Comparison of ENCODE assay signal across 8 mouse cellular contexts in genomic region chr15:81663697-81664561, GRCm38 (mm10). TPM values are rescaled to one million over a fixed set of nuclear protein-coding genes. Genes with fewer than 3 reads are reported as not detected.
DNase-seq lines count a peak whose midpoint lies in the region; ATAC-seq and TF ChIP-seq lines count a peak whose summit lies in the region.

Gene L3mbtl2, plus strand, starts transcription at chr15:81663889.

- TF ChIP-seq POLR2A in bone marrow macrophage, adult 2 months (IDR thresholded peaks at IDR 0.05; ENCODE audit: borderline replicate concordance, low read depth, low read length), result no peak
- TF ChIP-seq POLR2A in embryonic fibroblast, embryonic 13.5 days (IDR thresholded peaks at IDR 0.05; ENCODE audit: low read depth, low read length), result peak; percentile 57; the same call in 1 of the 2 replicates

- peaks cover 10% of the 10 kb centered on the region for H3K4me1 ChIP-seq in bone marrow macrophage, adult 2 months (ENCODE audit: control insufficient read depth, insufficient read depth, low read length)
- no peaks in the 10 kb centered on the region for H3K4me1 ChIP-seq in embryonic fibroblast, embryonic 13.5 days (ENCODE audit: control insufficient read depth, insufficient read depth, low read length)
- H3K4me1 ChIP-seq in kidney, embryonic 14.5 days (ENCODE audit: control insufficient read depth, insufficient read depth, low read length), result no peaks in the 10 kb centered on the region
- peaks cover 10% of the 10 kb centered on the region for H3K4me1 ChIP-seq in limb, embryonic 15.5 days

- DNase-seq in A20 (ENCODE audit: low read depth, low spot score), result peak; percentile 96
- peak; percentile 87 to 92 for DNase-seq in heart, adult 9 months (ENCODE audit: low spot score in 2 of 2)
- peak; percentile 68 to 77 for DNase-seq in monocyte, adult 2 months (ENCODE audit: low read depth in 1 of 2, low spot score in 2 of 2)
- peak; percentile 91 to 94 for DNase-seq in spleen, postnatal 36 days (ENCODE audit: low spot score in 2 of 2)

- H3K9ac ChIP-seq in kidney, embryonic 14.5 days (ENCODE audit: low read depth, low read length), result peak within 1 kb of the TSS; percentile 64
- H3K9ac ChIP-seq in limb, embryonic 15.5 days, result peak within 1 kb of the TSS; percentile 55

- H3K4me3 ChIP-seq in bone marrow macrophage, adult 2 months (ENCODE audit: insufficient read depth, low read length), result peak within 1 kb of the TSS; percentile 74
- peak within 1 kb of the TSS; percentile 87 for H3K4me3 ChIP-seq in embryonic fibroblast, embryonic 13.5 days (ENCODE audit: insufficient read depth, low read length)
- peak within 1 kb of the TSS; percentile 73 for H3K4me3 ChIP-seq in kidney, embryonic 14.5 days (ENCODE audit: low read length)
- peak within 1 kb of the TSS; percentile 78 for H3K4me3 ChIP-seq in limb, embryonic 15.5 days

- TF ChIP-seq CTCF in bone marrow macrophage, adult 2 months (IDR thresholded peaks at IDR 0.05; ENCODE audit: low read depth, low read length), result no peak
- no peak for TF ChIP-seq CTCF in embryonic fibroblast, embryonic 13.5 days (IDR thresholded peaks at IDR 0.05; ENCODE audit: borderline replicate concordance, insufficient read depth, low read length)

- under 1% methylated on average over 55 of the region's 55 CpGs for WGBS in kidney, embryonic 14.5 days
- under 1% methylated on average over 55 of the region's 55 CpGs for WGBS in limb, embryonic 15.5 days

- no peaks in the 10 kb centered on the region for H3K27me3 ChIP-seq in kidney, embryonic 14.5 days (ENCODE audit: control insufficient read depth, insufficient read depth, low read length)
- H3K27me3 ChIP-seq in limb, embryonic 15.5 days, result no peaks in the 10 kb centered on the region

- peak; percentile 98 for ATAC-seq in kidney, embryonic 14.5 days (ENCODE audit: low FRiP score, low TSS enrichment)
- ATAC-seq in limb, embryonic 15.5 days (ENCODE audit: insufficient number of reproducible peaks, low FRiP score, low TSS enrichment, low read depth), result peak; percentile 96

- H3K9me3 ChIP-seq in kidney, embryonic 14.5 days (ENCODE audit: control insufficient read depth, low read length), result no peaks in the 10 kb centered on the region
- no peaks in the 10 kb centered on the region for H3K9me3 ChIP-seq in limb, embryonic 15.5 days

- H3K36me3 ChIP-seq in kidney, embryonic 14.5 days (ENCODE audit: control insufficient read depth, insufficient read depth, low read length), result peaks cover 19% of the 10 kb centered on the region
- peaks cover 20% of the 10 kb centered on the region for H3K36me3 ChIP-seq in limb, embryonic 15.5 days

- H3K4me2 ChIP-seq in kidney, embryonic 14.5 days (replicated peaks; ENCODE audit: low read depth, low read length), result peak within 1 kb of the TSS; percentile 58
- H3K4me2 ChIP-seq in limb, embryonic 15.5 days, result peak within 1 kb of the TSS; percentile 81

- peak within 1 kb of the TSS; percentile 25; the same call in 1 of the 2 replicates for H3K27ac ChIP-seq in bone marrow macrophage, adult 2 months (ENCODE audit: insufficient read depth, low read depth, low read length)
- no peak within 1 kb of the TSS for H3K27ac ChIP-seq in embryonic fibroblast, embryonic 13.5 days (ENCODE audit: insufficient read depth, low read length)
- no peak within 1 kb of the TSS for H3K27ac ChIP-seq in kidney, embryonic 14.5 days (ENCODE audit: low read depth, low read length)
- H3K27ac ChIP-seq in limb, embryonic 15.5 days, result peak within 1 kb of the TSS; percentile 62; the same call in 1 of the 2 replicates

RNA-seq across cellular contexts. Expression of gene L3mbtl2, which starts in this region (rescaled TPM):
- 7.7 and 11.1 TPM in 2 replicates for polyA plus RNA-seq in bone marrow macrophage, adult 2 months (2012; ENCODE audit: insufficient read depth, insufficient read length, missing spikeins)
- 7.8 and 9.5 TPM in 2 replicates for polyA plus RNA-seq in embryonic fibroblast, embryonic 13.5 days (2011; ENCODE audit: insufficient read length, low read depth, missing spikeins)
- 16.0 and 26.0 TPM in 2 replicates for polyA plus RNA-seq in kidney, embryonic 14.5 days (2014; fragmentation: Nextera tagmentation; extraction: Ambion mirVana)
- polyA plus RNA-seq in limb, embryonic 15.5 days (2015; fragmentation: Nextera tagmentation; extraction: Ambion mirVana), result 16.5 and 17.9 TPM in 2 replicates

Comparison
In these comparisons a context has a peak if more than half of its experiments do, and no peak if none do; other contexts are left out.
1. H3K27ac ChIP-seq: peak in bone marrow macrophage, adult 2 months (single experiment) and limb, embryonic 15.5 days (single experiment); none in embryonic fibroblast, embryonic 13.5 days (single experiment) and kidney, embryonic 14.5 days (single experiment).
2. Peak in every context shown above with its lines, with median percentiles within 50 percentile points of each other: DNase-seq and H3K4me3 ChIP-seq.